Mouse (Mus musculus) liver, embryonic 16.5 days (tissue): ENCODE results near the gene Tbck. TPM values are rescaled to one million over a fixed set of nuclear protein-coding genes. Genes with fewer than 3 reads are reported as not detected.

Experiments used
- ATAC-seq: fragments of 200-750 bp; cut with Nextera tagmentation; 2 replicates; pipeline ENCODE4 v1.8.0; 2017; ENCODE audit warnings: low read depth, mild to moderate bottlenecking, moderate number of reproducible peaks, moderate library complexity
- H3K27ac ChIP-seq: fragments of 300-500 bp; sonication (generic); 2 replicates; pipeline ENCODE4 v1.5.1; 2014; ENCODE audit warnings: mild to moderate bottlenecking, low read length
- H3K27me3 ChIP-seq: fragments of 300-500 bp; sonication (generic); 2 replicates; pipeline ENCODE4 v1.6.1; 2014; ENCODE audit warnings: low read depth, low read length, mixed read lengths; ENCODE audit not compliant: control insufficient read depth, insufficient read depth
- H3K36me3 ChIP-seq: fragments of 300-500 bp; sonication (generic); 2 replicates; pipeline ENCODE4 v1.6.1; 2014; ENCODE audit warnings: mild to moderate bottlenecking; ENCODE audit not compliant: control insufficient read depth, insufficient read depth
- H3K4me1 ChIP-seq: fragments of 300-500 bp; sonication (generic); 2 replicates; pipeline ENCODE4 v1.6.1; 2014; ENCODE audit warnings: low read depth, low read length, mixed read lengths; ENCODE audit not compliant: control insufficient read depth
- H3K4me2 ChIP-seq: fragments of 300-500 bp; sonication (generic); 2 replicates; pipeline ENCODE4 v1.6.1; 2014; ENCODE audit warnings: low read depth, low read length, mixed read lengths
- H3K4me3 ChIP-seq: fragments of 300-500 bp; sonication (generic); 2 replicates; pipeline ENCODE4 v1.5.1; 2014; ENCODE audit warnings: low read depth, mild to moderate bottlenecking, low read length
- H3K9ac ChIP-seq: fragments of 300-500 bp; sonication (generic); 2 replicates; pipeline ENCODE4 v1.6.1; 2014; ENCODE audit warnings: low read depth, low read length
- H3K9me3 ChIP-seq: fragments of 300-500 bp; sonication (generic); replicated peaks from 2 replicates; pipeline ENCODE4 v1.6.1; 2016; ENCODE audit warnings: low read length; ENCODE audit not compliant: control insufficient read depth
- WGBS: fragments of 180-500 bp; shearing (Covaris S2); extraction: QIAGEN DNeasy Blood & Tissue Kit; methylation state at CpG from one replicate; pipeline ENCODE4 v1.1.7; 2014; ENCODE audit not compliant: insufficient replicate concordance; 5-methylcytosine and 5-hydroxymethylcytosine counted together
- polyA plus RNA-seq: library from polyadenylated mRNA; unstranded; fragments of >200 nt; fragmentation: Nextera tagmentation; extraction: Ambion mirVana; gene quantifications from 2 replicates; pipeline ENCODE4 v1.2.1, GENCODE M21; 2015

Tbck gene
- polyA plus RNA-seq, 1 experiment from 2014 or later, result 4.1 TPM

GRCm38 (mm10) chr3:132851841-132852728, 168.1 kb downstream of the Tbck start:
- H3K27ac ChIP-seq, result no peak overlapping the region
- H3K9me3 ChIP-seq, result no peaks in the 10 kb centered on the region
- no peak overlapping the region for H3K4me2 ChIP-seq
- no peak for ATAC-seq
- H3K9ac ChIP-seq, result no peak overlapping the region
- no peaks in the 10 kb centered on the region for H3K4me1 ChIP-seq
- H3K4me3 ChIP-seq, result no peak overlapping the region
- WGBS, result 62% methylated on average over 28 of the region's 28 CpGs
- H3K36me3 ChIP-seq, result no peaks in the 10 kb centered on the region
- no peaks in the 10 kb centered on the region for H3K27me3 ChIP-seq

DNA sequence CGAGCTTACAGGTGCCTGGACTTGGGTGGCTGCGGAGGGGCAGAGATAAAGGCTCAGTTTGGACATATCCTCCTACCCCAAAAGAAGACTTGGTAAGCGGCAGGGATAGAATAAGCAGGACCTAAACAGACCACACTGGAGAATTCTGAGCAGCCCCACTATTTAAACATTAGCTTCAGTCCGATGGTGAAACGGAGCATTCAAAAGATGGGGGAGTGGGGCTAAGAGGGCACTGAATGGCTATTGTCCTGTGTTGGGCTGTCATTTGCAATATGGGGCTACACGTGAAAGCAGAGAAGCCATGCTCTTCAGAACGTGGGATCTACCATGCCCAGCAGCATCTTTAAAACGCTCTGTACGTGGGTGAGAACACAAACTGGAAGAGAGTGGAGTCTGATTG, 170.3 kb downstream of the Tbck start:
- no peaks in the 10 kb centered on the region for H3K9me3 ChIP-seq
- no peak overlapping the region for H3K9ac ChIP-seq
- H3K4me3 ChIP-seq, result no peak overlapping the region
- 73% methylated on average over 9 of the region's 9 CpGs for WGBS
- H3K4me1 ChIP-seq, result no peaks in the 10 kb centered on the region
- no peaks in the 10 kb centered on the region for H3K36me3 ChIP-seq
- no peaks in the 10 kb centered on the region for H3K27me3 ChIP-seq
- no peak overlapping the region for H3K27ac ChIP-seq
- no peak overlapping the region for H3K4me2 ChIP-seq
- ATAC-seq, result no peak

- ATAC-seq, result no peak
- H3K4me1 ChIP-seq, result no peaks in the 10 kb centered on the region; the same call in 1 of the 2 replicates
- H3K27ac ChIP-seq, result no peak overlapping the region
- H3K4me2 ChIP-seq, result no peak overlapping the region
- no peaks in the 10 kb centered on the region for H3K27me3 ChIP-seq
- no peaks in the 10 kb centered on the region for H3K36me3 ChIP-seq
- H3K4me3 ChIP-seq, result no peak overlapping the region
- no peaks in the 10 kb centered on the region for H3K9me3 ChIP-seq
- no peak overlapping the region for H3K9ac ChIP-seq
- WGBS, result 53% methylated on average over 9 of the region's 9 CpGs
Observed at GRCm38 (mm10) chr3:132855458-132856212, 171.7 kb downstream of the Tbck start.

- Histone ChIP-seq H3K4me1 (no peaks in the 10 kb centered on the region; the same call in 1 of the 2 replicates), H3K9ac (no peak overlapping the region), H3K27ac (no peak overlapping the region), H3K27me3 (no peaks in the 10 kb centered on the region), H3K9me3 (no peaks in the 10 kb centered on the region), H3K4me3 (no peak overlapping the region), H3K36me3 (no peaks in the 10 kb centered on the region), H3K4me2 (no peak overlapping the region)
- WGBS, result 26% methylated on average over 6 of the region's 6 CpGs
- no peak for ATAC-seq
Observed at GRCm38 (mm10) chr3:132856651-132857050, 172.7 kb downstream of the Tbck start.

GRCm38 (mm10) chr3:132858849-132859248, 174.9 kb downstream of the Tbck start:
- Histone ChIP-seq H3K36me3 (no peaks in the 10 kb centered on the region), H3K4me1 (no peaks in the 10 kb centered on the region; the same call in 1 of the 2 replicates), H3K4me2 (no peak overlapping the region), H3K4me3 (no peak overlapping the region), H3K9ac (no peak overlapping the region), H3K9me3 (no peaks in the 10 kb centered on the region), H3K27me3 (no peaks in the 10 kb centered on the region), H3K27ac (no peak overlapping the region)
- no peak for ATAC-seq
- 24% methylated on average over 11 of the region's 11 CpGs for WGBS

DNA sequence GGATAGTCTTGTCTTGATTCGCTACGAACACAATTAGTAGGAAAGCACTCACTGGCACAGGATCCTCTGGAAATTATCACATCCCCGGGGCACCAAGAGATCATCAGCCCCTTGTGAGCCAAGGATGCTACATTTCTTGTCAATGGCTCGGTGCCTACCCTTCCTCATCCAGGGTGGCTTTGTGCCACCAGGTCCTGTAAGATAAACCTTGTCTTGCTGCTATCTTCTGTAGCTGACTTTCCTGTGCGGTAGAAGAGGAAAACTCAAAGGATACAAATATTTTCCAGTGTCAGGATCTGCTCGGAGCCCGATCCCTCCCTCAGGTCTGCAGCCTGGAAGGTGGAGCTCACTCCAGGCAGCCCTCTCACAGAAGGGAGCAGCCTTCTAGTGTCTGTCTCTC, 175.6 kb downstream of the Tbck start:
- ATAC-seq, result no peak
- Histone ChIP-seq H3K36me3 (no peaks in the 10 kb centered on the region), H3K4me2 (no peak overlapping the region), H3K27ac (no peak overlapping the region), H3K9ac (no peak overlapping the region), H3K9me3 (no peaks in the 10 kb centered on the region), H3K4me1 (no peaks in the 10 kb centered on the region; the same call in 1 of the 2 replicates), H3K4me3 (no peak overlapping the region), H3K27me3 (no peaks in the 10 kb centered on the region)
- 48% methylated on average over 7 of the region's 7 CpGs for WGBS

- Histone ChIP-seq H3K9ac (no peak overlapping the region), H3K27me3 (no peaks in the 10 kb centered on the region), H3K4me2 (no peak overlapping the region), H3K27ac (no peak overlapping the region), H3K4me3 (no peak overlapping the region), H3K4me1 (no peaks in the 10 kb centered on the region; the same call in 1 of the 2 replicates), H3K9me3 (no peaks in the 10 kb centered on the region), H3K36me3 (no peaks in the 10 kb centered on the region)
- 60% methylated on average over 8 of the region's 8 CpGs for WGBS
- ATAC-seq, result peak; percentile 47; the same call in 1 of the 2 replicates
Observed at GRCm38 (mm10) chr3:132860796-132861195, 176.9 kb downstream of the Tbck start.

GRCm38 (mm10) chr3:132863843-132864242, 179.9 kb downstream of the Tbck start:
- no peak overlapping the region for H3K27ac ChIP-seq
- H3K27me3 ChIP-seq, result no peaks in the 10 kb centered on the region
- WGBS, result 63% methylated on average over 13 of the region's 13 CpGs
- H3K9ac ChIP-seq, result no peak overlapping the region
- no peak for ATAC-seq
- no peaks in the 10 kb centered on the region; the same call in 1 of the 2 replicates for H3K4me1 ChIP-seq
- H3K4me2 ChIP-seq, result no peak overlapping the region
- H3K4me3 ChIP-seq, result no peak overlapping the region
- H3K36me3 ChIP-seq, result no peaks in the 10 kb centered on the region
- H3K9me3 ChIP-seq, result no peaks in the 10 kb centered on the region
